Mouse (Mus musculus) heart, postnatal 10 days (tissue): ENCODE data around the gene Olfr657. TPM values are rescaled to one million over a fixed set of nuclear protein-coding genes. Genes with fewer than 3 reads are reported as not detected.
A peak's percentile ranks its signal among the peaks of the same experiment; 100 is the strongest.

Experiments used
- DNase-seq, 2 experiments: peaks; one replicate each; pipeline ENCODE4 v3.0.0; 2021
- intact Hi-C: fragments of 180-260 bp; cut with DNase I; formaldehyde crosslinking; loops from one replicate; pipeline ENCODE4 v1.15.1; 2025
- total RNA-seq, 2 experiments: library from RNA; stranded (reverse); gene quantifications; 2 replicates each; pipeline ENCODE4 v1.2.3; 2021

Olfr657 gene
- total RNA-seq: not detected

DNA sequence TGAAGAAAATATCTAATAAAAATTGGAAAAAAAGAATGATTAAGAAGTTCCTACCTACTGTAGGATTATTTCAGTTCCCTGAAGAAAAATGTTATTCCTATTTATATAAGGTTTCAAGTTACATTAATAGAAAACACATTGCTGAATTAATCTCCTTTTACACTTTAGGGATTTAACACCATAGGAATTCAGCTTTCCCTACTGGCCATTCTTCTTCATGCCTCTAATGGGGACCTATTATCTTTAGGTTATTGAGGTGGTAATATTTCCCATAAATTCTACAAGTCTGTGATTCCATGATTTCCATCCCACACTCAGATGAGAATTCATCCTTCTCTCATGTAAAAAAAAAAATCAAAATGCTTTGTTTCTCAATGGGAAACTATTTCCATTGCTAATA is at the start of gene Olfr657:
Gene Olfr657, plus strand, starts transcription at position 301 of the 400 bp plus-strand sequence.
- intact Hi-C loops: no loop called here
- DNase-seq: no peak

DNA sequence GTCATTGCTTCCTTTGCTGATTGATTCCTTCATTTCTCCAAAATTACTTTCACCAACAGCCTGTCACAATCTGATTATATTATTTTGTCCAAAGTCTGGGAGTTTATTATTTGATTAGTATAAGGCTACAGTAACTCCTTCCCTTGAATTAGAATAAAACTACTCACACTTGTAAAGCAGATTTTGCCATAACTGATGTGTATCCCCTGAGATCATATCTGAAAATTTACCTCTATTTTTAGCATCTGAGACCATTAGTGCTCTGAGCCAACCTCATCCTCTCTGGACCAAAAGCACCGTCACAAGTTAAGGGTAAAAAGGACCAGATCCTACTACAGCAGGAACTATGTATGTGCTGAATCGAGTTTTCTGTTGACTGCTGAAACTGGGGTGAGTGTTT is 47.6 kb upstream of the Olfr657 start, which contains the start of gene Olfr653:
Gene Olfr653, plus strand, starts transcription at position 301 of the 400 bp plus-strand sequence.
- no peak for DNase-seq
- intact Hi-C loops: no loop called here

DNA sequence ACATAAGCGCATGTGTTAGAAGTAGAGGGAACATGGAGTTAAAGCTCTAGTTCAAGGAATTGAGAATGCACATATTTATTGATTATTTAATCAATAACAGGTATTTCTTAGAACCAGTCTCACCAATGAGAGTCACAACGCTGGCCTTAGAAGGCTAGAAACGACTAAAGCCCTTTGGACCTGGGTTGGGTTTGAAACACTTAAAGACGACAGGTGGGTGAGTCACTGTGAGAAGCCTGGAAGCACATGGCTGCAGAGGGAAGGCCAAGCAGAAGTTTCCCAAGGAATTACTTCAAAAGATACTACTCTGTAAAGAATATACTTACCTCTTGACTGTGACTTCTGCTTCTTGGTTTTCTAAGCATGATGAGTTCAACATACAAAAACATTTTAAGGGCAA is 43.7 kb upstream of the Olfr657 start:
- DNase-seq: no peak
- intact Hi-C loops: no loop called here

DNA sequence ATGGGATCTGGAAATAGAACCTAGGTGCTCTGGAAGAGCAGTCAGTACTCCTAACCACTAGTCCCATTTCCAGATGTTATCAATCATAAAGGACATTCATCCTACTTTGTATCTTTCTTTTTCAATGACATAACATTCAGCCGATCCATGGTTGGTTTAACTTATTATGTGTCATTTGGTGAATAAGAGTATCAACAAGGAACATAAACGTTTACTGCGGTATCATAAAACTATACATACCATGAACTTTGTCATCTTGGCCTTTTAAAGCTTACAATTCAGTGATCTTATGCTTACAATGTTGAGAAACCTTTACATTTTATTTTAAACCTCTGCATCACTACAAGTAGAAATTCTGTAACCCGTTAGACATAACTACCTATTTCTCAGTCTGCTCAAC is 43.2 kb upstream of the Olfr657 start:
- intact Hi-C loops: no loop called here
- DNase-seq: no peak

DNA sequence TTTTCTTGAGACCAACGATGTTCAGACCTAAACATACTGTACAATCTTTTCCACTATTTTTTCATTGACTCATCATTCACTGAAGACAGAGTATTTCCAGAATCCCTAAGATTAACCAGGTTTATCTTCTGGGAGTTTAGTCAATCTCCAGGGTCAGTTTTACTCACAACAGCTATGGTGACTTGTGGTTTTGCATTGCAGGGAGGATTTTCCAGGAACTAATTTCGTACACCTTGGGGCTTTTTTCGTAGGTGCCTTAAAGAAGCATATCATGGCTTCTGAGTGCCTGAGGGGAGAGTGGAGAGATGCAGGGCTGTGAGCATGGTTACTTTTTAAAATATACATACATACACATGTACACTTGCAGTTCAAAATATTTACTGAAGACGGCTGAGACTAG is 37.9 kb upstream of the Olfr657 start, which contains the start of gene Olfr654:
Gene Olfr654, plus strand, starts transcription at position 301 of the 400 bp plus-strand sequence.
- no peak for DNase-seq
- intact Hi-C loops: no loop called here

DNA sequence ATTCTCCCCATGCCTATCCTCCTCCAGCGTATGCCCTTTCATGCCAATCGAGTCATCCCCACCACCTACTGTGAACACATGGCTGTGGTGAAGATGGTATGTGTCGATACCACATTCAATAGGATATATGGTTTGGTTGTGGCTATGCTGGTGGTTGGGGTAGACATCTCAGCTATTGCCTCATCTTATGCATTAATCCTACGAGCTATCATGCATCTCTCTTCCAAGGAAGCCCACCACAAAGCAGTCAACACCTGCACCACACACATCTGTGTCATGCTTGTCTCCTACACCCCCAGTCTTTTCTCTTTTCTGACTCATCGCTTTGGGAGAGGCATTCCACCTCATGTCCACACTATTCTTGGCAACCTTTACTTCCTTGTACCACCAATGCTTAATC is 36.3 kb upstream of the Olfr657 start:
- intact Hi-C loops: no loop called here

DNA sequence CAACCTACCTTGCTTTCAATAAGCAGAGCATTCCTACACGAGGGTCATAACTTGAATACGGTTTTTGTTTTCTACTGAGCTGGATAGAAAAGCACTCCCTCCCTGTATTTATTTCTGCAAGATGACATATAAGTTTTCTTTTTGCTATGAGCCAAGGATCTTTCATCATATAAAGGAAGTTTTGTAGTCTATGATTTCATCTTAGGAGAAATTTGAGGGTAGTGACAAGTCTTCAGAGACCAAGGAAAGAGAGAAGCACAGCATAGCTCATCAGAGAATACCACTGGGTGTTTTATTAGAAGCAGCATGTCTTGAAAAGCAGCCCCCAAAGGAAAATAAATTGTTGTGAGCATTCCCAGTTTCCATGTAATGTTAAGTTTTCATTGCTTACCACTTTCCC is 22.9 kb upstream of the Olfr657 start, which contains the start of gene Olfr655:
Gene Olfr655, minus strand, starts transcription at position 101 of the 400 bp plus-strand sequence.
- intact Hi-C loops: loop anchor here (5.0 kb wide), 1 partner anchor 154 kb away; no protein-coding TSS in a partner anchor
- no peak for DNase-seq

More for the DNA sequence above, 36.3 kb upstream of the Olfr657 start:
- no peak for DNase-seq

DNA sequence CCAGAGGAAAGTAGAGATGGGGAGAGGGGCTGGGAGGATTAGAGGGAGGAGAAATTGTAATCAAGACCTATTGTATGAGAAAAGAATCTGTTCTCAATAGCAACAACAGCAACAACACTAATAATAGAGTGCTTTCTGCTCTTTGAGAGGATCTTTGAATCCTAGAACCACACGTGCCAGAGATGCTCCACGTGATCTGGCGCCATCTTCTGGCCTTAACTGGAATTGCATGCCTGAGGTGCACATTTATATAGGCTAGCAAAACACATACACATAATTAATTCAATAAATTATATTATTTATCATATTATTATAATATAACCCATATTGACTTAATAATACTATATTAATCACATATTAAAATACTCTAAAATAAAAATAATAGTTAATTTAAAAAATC is 21.4 kb upstream of the Olfr657 start:
- intact Hi-C loops: loop anchor here (5.0 kb wide), 1 partner anchor 156 kb away; no protein-coding TSS in a partner anchor
- DNase-seq: peak; percentile 7 to 31

DNA sequence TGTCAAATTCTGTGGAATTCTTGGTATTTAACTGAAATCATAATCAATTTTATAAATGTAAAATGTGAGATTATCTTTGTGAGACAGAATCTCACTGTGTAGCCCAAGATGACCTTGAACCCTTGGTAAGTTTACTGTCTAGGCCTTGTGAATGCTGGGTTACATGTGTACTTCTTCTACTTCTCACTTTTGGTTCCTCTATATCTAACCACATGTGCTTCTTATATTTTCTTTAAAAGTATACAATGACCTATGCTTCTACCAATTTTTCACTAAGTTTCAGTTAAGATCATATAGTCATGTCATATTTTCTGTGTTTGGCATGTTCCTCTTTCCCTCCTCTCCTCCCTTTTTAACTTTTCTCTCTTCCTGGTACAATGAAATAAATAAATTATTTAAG is 19.9 kb upstream of the Olfr657 start:
- DNase-seq: no peak
- intact Hi-C loops: loop anchor here (5.0 kb wide), 1 partner anchor 157 kb away; no protein-coding TSS in a partner anchor

DNA sequence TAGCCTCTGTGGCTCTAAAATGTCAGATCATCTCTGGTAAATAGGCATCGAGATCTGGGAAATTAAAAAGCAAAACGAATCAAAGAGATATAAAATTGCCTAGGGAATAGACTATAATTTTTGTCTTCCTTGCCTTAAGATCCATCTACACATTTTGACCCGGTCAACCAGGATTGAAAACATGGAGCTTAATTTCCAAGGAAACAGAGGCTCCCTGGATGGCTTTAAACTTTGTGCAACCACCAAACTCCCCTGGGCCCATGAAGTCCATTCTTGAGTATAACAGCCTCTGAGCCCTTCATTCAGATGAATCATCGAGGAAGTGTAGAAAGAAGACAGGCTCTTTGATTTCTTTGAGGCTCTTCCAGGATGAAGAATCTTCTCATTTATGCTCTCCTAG is 10.9 kb upstream of the Olfr657 start, which contains the start of gene Olfr656:
Gene Olfr656, plus strand, starts transcription at position 301 of the 400 bp plus-strand sequence.
- no peak for DNase-seq
- intact Hi-C loops: no loop called here

DNA sequence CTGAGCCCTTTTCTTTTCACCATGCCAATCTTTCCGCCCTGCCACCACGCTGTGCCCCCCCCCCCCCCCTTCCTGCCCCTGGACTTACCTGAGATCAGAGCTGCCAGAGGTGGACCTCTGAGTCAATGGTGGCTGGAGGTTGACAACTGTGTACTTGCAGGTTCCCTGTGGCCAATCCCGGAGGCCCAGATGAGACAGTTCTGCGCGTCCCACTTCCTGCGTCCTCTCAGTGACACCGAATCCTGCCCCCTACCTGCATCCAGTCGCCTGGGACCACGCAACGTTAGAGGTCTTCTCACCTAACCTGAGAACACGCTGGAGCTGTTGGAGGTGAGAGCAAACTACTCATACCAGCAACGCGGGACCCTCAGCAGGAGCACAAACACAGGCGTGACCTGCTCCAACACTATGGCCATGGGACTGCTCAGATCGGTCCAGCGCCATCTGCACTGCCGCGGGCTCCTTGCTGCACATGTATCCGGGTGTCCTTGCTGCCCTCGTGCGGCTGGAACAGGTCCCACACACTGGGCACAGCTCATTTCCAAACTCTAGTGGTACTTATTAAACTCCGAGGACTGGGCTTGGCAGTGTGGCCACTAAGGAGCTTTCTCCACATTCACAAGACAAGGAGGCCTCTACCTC is 22.4 kb downstream of the Olfr657 start, which contains the start of gene Olfr658:
Gene Olfr658, minus strand, starts transcription at position 465 of the 642 bp plus-strand sequence.
- peak; percentile 16 to 35 for DNase-seq
- intact Hi-C loops: no loop called here

DNA sequence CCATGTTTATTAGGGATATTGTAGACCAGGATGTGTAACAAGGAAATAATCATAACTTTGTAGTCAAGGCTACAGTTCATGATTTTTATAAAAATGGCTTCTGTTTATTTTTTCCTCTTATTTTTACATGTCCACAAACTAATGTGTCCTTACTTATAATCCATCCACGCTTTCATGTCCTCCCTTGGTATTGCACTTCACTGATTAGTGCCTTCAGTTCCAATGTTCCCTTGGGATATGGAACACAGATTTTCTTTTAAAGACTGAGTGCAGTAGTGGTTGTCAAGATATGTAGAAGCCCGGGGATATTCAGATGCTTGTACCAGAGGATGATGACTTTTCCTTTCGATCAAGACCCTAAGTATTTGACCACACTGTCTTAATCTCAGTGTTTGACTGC is 41.9 kb downstream of the Olfr657 start, which contains the start of gene Olfr659:
Gene Olfr659, plus strand, starts transcription at position 301 of the 400 bp plus-strand sequence.
- DNase-seq: no peak

DNA sequence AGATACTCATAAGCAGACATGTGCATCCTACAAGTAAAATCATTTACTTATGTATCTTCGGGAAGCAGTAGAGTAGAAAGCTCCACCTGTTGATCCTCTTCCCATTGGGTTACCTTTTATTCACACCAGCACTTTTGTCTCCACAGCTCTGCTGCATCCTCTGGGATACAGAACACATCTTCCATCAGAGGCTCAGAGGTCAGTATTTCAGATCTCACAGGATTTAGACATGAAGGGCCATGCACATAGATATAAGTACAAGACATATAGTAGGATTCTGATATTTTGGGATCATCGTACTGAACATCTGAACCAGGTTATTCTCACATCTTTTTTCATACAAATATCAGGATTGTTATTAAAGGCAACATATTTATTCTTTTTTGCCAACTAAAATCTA is 61.6 kb downstream of the Olfr657 start, which contains the start of gene Olfr661:
Gene Olfr661, plus strand, starts transcription at position 301 of the 400 bp plus-strand sequence.
- DNase-seq: no peak
- intact Hi-C loops: no loop called here

More for the DNA sequence above, 41.9 kb downstream of the Olfr657 start, which contains the start of gene Olfr659:
- intact Hi-C loops: no loop called here

Other genes starting within 250 kb of the Olfr657 start
- gene Trim30c, start 224.0 kb upstream of the Olfr657 start, total RNA-seq: not detected
- 1 to 10 TPM; 1.6 to 2.5 TPM for gene Trim30a, start 159.6 kb upstream of the Olfr657 start, total RNA-seq
- under 1 TPM; 0.26 to 0.67 TPM for gene Trim30d, start 116.9 kb upstream of the Olfr657 start, total RNA-seq
- not detected for gene Olfr651, start 74.7 kb upstream of the Olfr657 start, total RNA-seq
- gene Olfr652, start 63.9 kb upstream of the Olfr657 start, total RNA-seq: not detected
- not detected for gene Olfr653, start 47.5 kb upstream of the Olfr657 start, total RNA-seq
- not detected for gene Olfr654, start 37.8 kb upstream of the Olfr657 start, total RNA-seq
- not detected for gene Olfr655, start 23.0 kb upstream of the Olfr657 start, total RNA-seq
- gene Olfr656, start 10.8 kb upstream of the Olfr657 start, total RNA-seq: not detected
- gene Olfr658, start 22.5 kb downstream of the Olfr657 start, total RNA-seq: not detected
- gene Olfr659, start 42.0 kb downstream of the Olfr657 start, total RNA-seq: not detected
- gene Olfr661, start 61.7 kb downstream of the Olfr657 start, total RNA-seq: not detected
- not detected for gene Usp17le, start 152.7 kb downstream of the Olfr657 start, total RNA-seq
- not detected for gene Usp17lb, start 217.8 kb downstream of the Olfr657 start, total RNA-seq
- gene Usp17la, start 232.2 kb downstream of the Olfr657 start, total RNA-seq: not detected